Mouse (Mus musculus) midbrain, embryonic 10.5 days (tissue): ENCODE measurements around the gene Psmb4. TPM values are rescaled to one million over a fixed set of nuclear protein-coding genes. Genes with fewer than 3 reads are reported as not detected.

Source experiments
- polyA plus RNA-seq: library from polyadenylated mRNA; unstranded; fragments of >200 nt; fragmentation: Nextera tagmentation; extraction: Ambion mirVana; gene quantifications from 2 replicates; pipeline ENCODE4 v1.2.1, GENCODE M21; 2016

The Psmb4 gene
- polyA plus RNA-seq, 1 experiment from 2014 or later: 357 TPM

Other genes with a start within 250 kb of the Psmb4 start
- not detected in 2 replicates for gene Gm10972, start 243.8 kb downstream of the Psmb4 start, polyA plus RNA-seq
- 3.9 and 4.1 TPM in 2 replicates for gene Tuft1, start 228.1 kb downstream of the Psmb4 start, polyA plus RNA-seq
- gene Selenbp2, start 193.4 kb downstream of the Psmb4 start, polyA plus RNA-seq: not detected in 2 replicates
- 5.7 and 5.9 TPM in 2 replicates for gene Cgn, start 100.5 kb downstream of the Psmb4 start, polyA plus RNA-seq
- gene Pogz, start 49.4 kb downstream of the Psmb4 start, polyA plus RNA-seq: 17.9 and 21.7 TPM in 2 replicates
- 4.1 and 4.2 TPM in 2 replicates for gene Selenbp1, start 46.1 kb upstream of the Psmb4 start, polyA plus RNA-seq
- gene Rfx5, start 67.1 kb upstream of the Psmb4 start, polyA plus RNA-seq: 4.9 and 5.1 TPM in 2 replicates
- gene Pi4kb, start 87.8 kb upstream of the Psmb4 start, polyA plus RNA-seq: 21.4 and 24.9 TPM in 2 replicates
- 40.0 and 42.2 TPM in 2 replicates for gene Zfp687, start 128.5 kb upstream of the Psmb4 start, polyA plus RNA-seq
- 341 and 345 TPM in 2 replicates for gene Psmd4, start 155.7 kb upstream of the Psmb4 start, polyA plus RNA-seq
- 18.0 and 18.7 TPM in 2 replicates for gene Pip5k1a, start 220.0 kb upstream of the Psmb4 start, polyA plus RNA-seq
- gene Vps72, start 224.1 kb upstream of the Psmb4 start, polyA plus RNA-seq: 278 and 290 TPM in 2 replicates
- 0.27 and 0.88 TPM in 2 replicates for gene Tmod4, start 237.5 kb upstream of the Psmb4 start, polyA plus RNA-seq
- gene Scnm1, start 247.1 kb upstream of the Psmb4 start, polyA plus RNA-seq: 79.5 and 88.6 TPM in 2 replicates
- gene Lysmd1, start 247.1 kb upstream of the Psmb4 start, polyA plus RNA-seq: 13.5 and 17.0 TPM in 2 replicates